Mouse (Mus musculus) neural tube, embryonic 12.5 days (tissue): ENCODE measurements around the gene Saa1. TPM values are rescaled to one million over a fixed set of nuclear protein-coding genes. Genes with fewer than 3 reads are reported as not detected.

ENCODE experiments used
- ATAC-seq: fragments of 200-750 bp; cut with Nextera tagmentation; 2 replicates; pipeline ENCODE4 v1.8.0; 2017; ENCODE audit warnings: low read depth, mild to moderate bottlenecking, moderate TSS enrichment, moderate library complexity; ENCODE audit not compliant: low FRiP score
- H3K27ac ChIP-seq: fragments of 300-500 bp; sonication (generic); 2 replicates; pipeline ENCODE4 v1.5.1; 2016
- H3K27me3 ChIP-seq: fragments of 300-500 bp; sonication (generic); replicated peaks from 2 replicates; pipeline ENCODE4 v1.6.1; 2016; ENCODE audit warnings: mild to moderate bottlenecking
- H3K36me3 ChIP-seq: fragments of 300-500 bp; sonication (generic); 2 replicates; pipeline ENCODE4 v1.6.1; 2016; ENCODE audit warnings: mild to moderate bottlenecking
- H3K4me1 ChIP-seq: fragments of 300-500 bp; sonication (generic); 2 replicates; pipeline ENCODE4 v1.6.1; 2016
- H3K4me2 ChIP-seq: fragments of 300-500 bp; sonication (generic); replicated peaks from 2 replicates; pipeline ENCODE4 v1.6.1; 2016; ENCODE audit warnings: mild to moderate bottlenecking
- H3K4me3 ChIP-seq: fragments of 300-500 bp; sonication (generic); 2 replicates; pipeline ENCODE4 v1.5.1; 2016
- H3K9ac ChIP-seq: fragments of 300-500 bp; sonication (generic); 2 replicates; pipeline ENCODE4 v1.6.1; 2016; ENCODE audit warnings: mild to moderate bottlenecking
- H3K9me3 ChIP-seq: fragments of 300-500 bp; sonication (generic); 2 replicates; pipeline ENCODE4 v1.6.1; 2016; ENCODE audit warnings: mild to moderate bottlenecking
- WGBS: fragments of 180-500 bp; shearing (Covaris S2); methylation state at CpG from one replicate; pipeline ENCODE4 v1.1.7; 2016; 5-methylcytosine and 5-hydroxymethylcytosine counted together
- polyA plus RNA-seq: library from polyadenylated mRNA; unstranded; fragments of >200 nt; fragmentation: Nextera tagmentation; extraction: Ambion mirVana; gene quantifications from 2 replicates; pipeline ENCODE4 v1.2.1, GENCODE M21; 2016

Saa1 gene
- polyA plus RNA-seq, 1 experiment from 2014 or later, result 1.5 TPM

- H3K9me3 ChIP-seq, result no peaks in the 10 kb centered on the region
- no peaks in the 10 kb centered on the region for H3K27me3 ChIP-seq
- H3K27ac ChIP-seq, result no peak overlapping the region
- no peaks in the 10 kb centered on the region for H3K36me3 ChIP-seq
- no peak overlapping the region for H3K4me2 ChIP-seq
- H3K4me3 ChIP-seq, result no peak overlapping the region
- H3K9ac ChIP-seq, result no peak overlapping the region
- WGBS, result 82% methylated on average over 12 of the region's 12 CpGs
- no peak for ATAC-seq
- H3K4me1 ChIP-seq, result no peaks in the 10 kb centered on the region
Observed at GRCm38 (mm10) chr7:46738561-46739460, 4.0 kb downstream of the Saa1 start.

- Histone ChIP-seq H3K36me3 (no peaks in the 10 kb centered on the region), H3K9ac (no peak overlapping the region), H3K27ac (no peak overlapping the region), H3K4me1 (no peaks in the 10 kb centered on the region), H3K27me3 (no peaks in the 10 kb centered on the region), H3K9me3 (no peaks in the 10 kb centered on the region), H3K4me2 (no peak overlapping the region), H3K4me3 (no peak overlapping the region)
- ATAC-seq, result no peak
- 76% methylated on average over 2 of the region's 2 CpGs for WGBS
Observed at GRCm38 (mm10) chr7:46734983-46735382, 7.8 kb downstream of the Saa1 start.

- Histone ChIP-seq H3K36me3 (no peaks in the 10 kb centered on the region), H3K4me3 (no peak within 1 kb of the TSS), H3K9ac (no peak within 1 kb of the TSS), H3K27ac (no peak within 1 kb of the TSS), H3K27me3 (no peaks in the 10 kb centered on the region), H3K4me1 (no peaks in the 10 kb centered on the region), H3K4me2 (no peak within 1 kb of the TSS), H3K9me3 (no peaks in the 10 kb centered on the region)
- no peak for ATAC-seq
- 88% methylated on average over 4 of the region's 4 CpGs for WGBS
Observed at GRCm38 (mm10) chr7:46732458-46732857, 10.3 kb downstream of the Saa1 start, which contains the start of gene Saa4. Saa4 (minus strand) TSS chr7:46732603.

GRCm38 (mm10) chr7:46727584-46727983, 15.2 kb downstream of the Saa1 start:
- Histone ChIP-seq H3K9ac (no peak overlapping the region), H3K27me3 (no peaks in the 10 kb centered on the region), H3K36me3 (no peaks in the 10 kb centered on the region), H3K4me2 (no peak overlapping the region), H3K9me3 (no peaks in the 10 kb centered on the region), H3K27ac (no peak overlapping the region), H3K4me1 (no peaks in the 10 kb centered on the region), H3K4me3 (no peak overlapping the region)
- WGBS, result 84% methylated on average over 1 of the region's 1 CpGs
- ATAC-seq, result no peak

- H3K27me3 ChIP-seq, result no peaks in the 10 kb centered on the region
- H3K4me1 ChIP-seq, result no peaks in the 10 kb centered on the region
- no peak overlapping the region for H3K4me3 ChIP-seq
- H3K27ac ChIP-seq, result no peak overlapping the region
- no peak overlapping the region for H3K4me2 ChIP-seq
- H3K9ac ChIP-seq, result no peak overlapping the region
- no peak for ATAC-seq
- WGBS, result 85% methylated on average over 5 of the region's 5 CpGs
- H3K36me3 ChIP-seq, result no peaks in the 10 kb centered on the region
- H3K9me3 ChIP-seq, result no peaks in the 10 kb centered on the region
Observed at GRCm38 (mm10) chr7:46724396-46724795, 18.4 kb downstream of the Saa1 start.

- 90% methylated on average over 3 of the region's 3 CpGs for WGBS
- no peak overlapping the region for H3K27ac ChIP-seq
- ATAC-seq, result no peak
- H3K27me3 ChIP-seq, result no peaks in the 10 kb centered on the region
- H3K4me1 ChIP-seq, result no peaks in the 10 kb centered on the region
- no peak overlapping the region for H3K4me2 ChIP-seq
- no peaks in the 10 kb centered on the region for H3K36me3 ChIP-seq
- H3K4me3 ChIP-seq, result no peak overlapping the region
- no peaks in the 10 kb centered on the region for H3K9me3 ChIP-seq
- no peak overlapping the region for H3K9ac ChIP-seq
Observed at GRCm38 (mm10) chr7:46723849-46724248, 18.9 kb downstream of the Saa1 start.

GRCm38 (mm10) chr7:46723354-46723753, 19.4 kb downstream of the Saa1 start:
- no peaks in the 10 kb centered on the region for H3K9me3 ChIP-seq
- ATAC-seq, result no peak
- no peak overlapping the region for H3K9ac ChIP-seq
- no peak overlapping the region for H3K4me2 ChIP-seq
- H3K4me3 ChIP-seq, result no peak overlapping the region
- H3K27me3 ChIP-seq, result no peaks in the 10 kb centered on the region
- H3K27ac ChIP-seq, result no peak overlapping the region
- WGBS, result 95% methylated on average over 6 of the region's 6 CpGs
- H3K4me1 ChIP-seq, result no peaks in the 10 kb centered on the region
- H3K36me3 ChIP-seq, result no peaks in the 10 kb centered on the region

- Histone ChIP-seq H3K36me3 (no peaks in the 10 kb centered on the region), H3K27me3 (no peaks in the 10 kb centered on the region), H3K4me1 (no peaks in the 10 kb centered on the region), H3K9me3 (no peaks in the 10 kb centered on the region), H3K4me2 (no peak overlapping the region), H3K27ac (no peak overlapping the region), H3K9ac (no peak overlapping the region), H3K4me3 (no peak overlapping the region)
- WGBS, result 85% methylated on average over 9 of the region's 9 CpGs
- ATAC-seq, result no peak
Observed at GRCm38 (mm10) chr7:46720460-46720859, 22.3 kb downstream of the Saa1 start.

GRCm38 (mm10) chr7:46719526-46719925, 23.3 kb downstream of the Saa1 start:
- Histone ChIP-seq H3K9me3 (no peaks in the 10 kb centered on the region), H3K9ac (no peak overlapping the region), H3K27me3 (no peaks in the 10 kb centered on the region), H3K27ac (no peak overlapping the region), H3K36me3 (no peaks in the 10 kb centered on the region), H3K4me2 (no peak overlapping the region), H3K4me1 (no peaks in the 10 kb centered on the region), H3K4me3 (no peak overlapping the region)
- no peak for ATAC-seq
- WGBS, result 87% methylated on average over 7 of the region's 7 CpGs

GRCm38 (mm10) chr7:46718591-46719270, 24.0 kb downstream of the Saa1 start:
- no peak overlapping the region for H3K9ac ChIP-seq
- ATAC-seq, result no peak
- H3K4me2 ChIP-seq, result no peak overlapping the region
- H3K4me1 ChIP-seq, result no peaks in the 10 kb centered on the region; the same call in 1 of the 2 replicates
- H3K36me3 ChIP-seq, result no peaks in the 10 kb centered on the region
- no peaks in the 10 kb centered on the region for H3K9me3 ChIP-seq
- 88% methylated on average over 7 of the region's 7 CpGs for WGBS
- H3K4me3 ChIP-seq, result no peak overlapping the region
- no peak overlapping the region for H3K27ac ChIP-seq
- H3K27me3 ChIP-seq, result no peaks in the 10 kb centered on the region

- Histone ChIP-seq H3K27ac (no peak overlapping the region), H3K4me3 (no peak overlapping the region), H3K27me3 (no peaks in the 10 kb centered on the region), H3K4me2 (no peak overlapping the region), H3K9ac (no peak overlapping the region), H3K9me3 (no peaks in the 10 kb centered on the region), H3K4me1 (no peaks in the 10 kb centered on the region; the same call in 1 of the 2 replicates), H3K36me3 (no peaks in the 10 kb centered on the region)
- WGBS, result 63% methylated on average over 5 of the region's 5 CpGs
- ATAC-seq, result no peak
Observed at GRCm38 (mm10) chr7:46716897-46717296, 25.9 kb downstream of the Saa1 start.

- Histone ChIP-seq H3K4me3 (no peak within 1 kb of the TSS), H3K9ac (no peak within 1 kb of the TSS), H3K4me1 (no peaks in the 10 kb centered on the region; the same call in 1 of the 2 replicates), H3K9me3 (no peaks in the 10 kb centered on the region), H3K4me2 (no peak within 1 kb of the TSS), H3K27ac (no peak within 1 kb of the TSS), H3K27me3 (no peaks in the 10 kb centered on the region), H3K36me3 (no peaks in the 10 kb centered on the region)
- WGBS, result 92% methylated on average over 5 of the region's 5 CpGs
- no peak for ATAC-seq
Observed at GRCm38 (mm10) chr7:46715600-46715999, 27.2 kb downstream of the Saa1 start, which contains the start of gene Saa3. Saa3 (minus strand) TSS chr7:46715700.
